Mouse (Mus musculus) ovary, postnatal 10 days (tissue): ENCODE data around the gene Tns3.

Experiments used
- DNase-seq: peaks from one replicate; pipeline ENCODE4 v3.0.0; 2022; ENCODE audit warnings: low spot score

Gene Tns3

GRCm38 (mm10) chr11:8473616-8474015 lies 190.7 kb downstream of the Tns3 start:
- no peak for DNase-seq

GRCm38 (mm10) chr11:8472439-8472838 lies 191.9 kb downstream of the Tns3 start:
- no peak for DNase-seq

GRCm38 (mm10) chr11:8471535-8471934 lies 192.8 kb downstream of the Tns3 start:
- no peak for DNase-seq

DNA sequence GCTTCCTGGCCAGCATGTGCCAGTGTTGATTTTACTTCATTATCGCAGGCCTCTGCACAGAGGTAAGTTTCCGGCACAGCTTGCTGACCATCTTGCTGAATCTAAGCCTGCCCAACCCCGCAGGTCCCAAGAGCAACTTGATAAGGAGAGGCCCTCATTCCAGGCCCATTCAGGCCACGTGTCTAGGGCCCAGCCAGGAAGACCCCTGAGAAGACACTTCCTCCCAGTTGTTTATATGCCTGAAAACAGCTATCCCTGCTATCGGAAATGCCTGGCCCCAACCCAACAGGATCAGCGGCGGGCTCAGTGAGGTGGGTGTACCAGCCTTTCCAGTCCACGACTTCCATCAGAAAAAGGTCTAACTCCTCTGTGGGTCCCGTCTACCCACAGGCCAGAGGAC lies 194.8 kb downstream of the Tns3 start:
- no peak for DNase-seq

DNA sequence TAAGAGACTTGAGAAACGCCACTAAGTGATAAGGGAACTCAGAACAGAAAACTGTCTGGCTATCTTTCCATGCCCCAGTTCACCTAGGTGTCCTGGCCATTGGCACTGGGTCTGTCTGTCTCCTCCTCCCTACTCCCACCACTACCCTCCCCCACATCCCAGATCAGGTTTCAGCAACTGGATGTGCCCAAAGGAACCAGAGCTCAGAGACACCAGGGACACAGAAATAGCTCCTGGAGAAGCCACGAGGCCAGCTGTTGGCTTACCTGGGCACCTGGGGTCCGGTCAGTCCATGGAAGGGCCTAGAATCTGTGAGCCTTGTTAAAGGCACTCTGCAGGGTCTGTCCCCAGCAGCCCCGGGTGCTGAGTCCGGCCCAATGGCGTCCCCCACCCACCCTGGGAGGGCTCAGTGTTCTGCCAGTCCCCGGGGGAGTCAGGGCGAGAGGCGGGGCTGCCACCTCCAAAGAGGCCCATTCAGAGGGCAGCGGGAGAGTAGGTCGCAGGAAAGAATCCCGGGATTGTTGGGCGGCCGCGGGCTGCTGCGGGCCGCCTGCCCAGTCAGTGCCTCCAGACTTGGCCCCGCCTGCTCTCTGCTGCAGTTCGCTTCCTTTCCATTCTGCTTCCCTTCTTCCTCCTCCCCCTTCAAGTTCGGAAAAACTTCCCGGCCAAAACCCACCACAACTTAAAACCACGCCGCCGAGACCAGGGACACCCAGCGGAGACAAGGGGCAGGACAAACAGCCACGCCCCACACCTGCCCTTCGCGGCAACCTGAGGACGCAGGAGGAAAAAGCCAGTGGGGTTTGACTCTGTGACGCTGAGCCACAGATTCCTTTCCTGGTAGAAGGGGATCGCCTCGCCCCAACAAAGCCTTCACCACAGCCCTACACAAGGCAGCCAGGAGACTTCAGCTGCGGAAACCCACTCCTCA lies 195.9 kb downstream of the Tns3 start:
- DNase-seq = peak; percentile 41

DNA sequence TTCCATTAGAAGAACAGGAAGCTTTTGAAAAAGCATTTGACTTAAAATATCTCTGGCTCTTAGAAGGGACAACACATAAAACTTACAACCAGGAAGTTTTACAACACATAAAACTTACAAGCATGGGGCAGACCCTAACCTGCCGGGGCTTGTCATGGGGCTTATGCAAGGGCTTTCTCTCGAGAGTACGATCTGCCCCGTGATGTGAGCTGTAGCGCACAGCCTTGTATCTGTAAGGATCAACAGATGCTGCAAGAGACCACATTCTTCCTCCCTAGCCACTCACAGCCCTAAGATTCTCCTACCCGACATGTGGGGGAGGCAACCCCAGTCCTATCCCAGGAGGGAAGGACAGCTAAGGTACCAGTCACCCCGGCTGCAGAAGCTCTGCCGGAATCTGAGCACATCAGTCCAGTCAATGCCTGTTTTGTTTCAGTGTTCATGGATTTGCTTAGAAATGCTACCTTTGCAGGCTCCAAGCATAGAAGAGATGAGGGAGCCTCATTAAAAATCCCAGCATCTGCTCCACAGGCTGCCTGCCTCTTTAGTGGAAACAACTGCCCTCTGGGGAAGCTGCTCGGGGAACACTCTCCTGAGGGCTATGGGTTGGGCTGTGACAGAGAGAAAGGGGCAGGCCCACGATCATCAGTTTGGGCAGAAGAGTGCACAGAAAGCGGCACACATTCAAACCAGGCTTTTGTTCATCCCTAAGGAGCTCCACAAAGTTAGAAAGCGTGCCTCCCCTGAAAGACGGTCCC lies 196.8 kb downstream of the Tns3 start:
- no peak for DNase-seq

GRCm38 (mm10) chr11:8463866-8464265 lies 200.5 kb downstream of the Tns3 start:
- DNase-seq = no peak

- no peak for DNase-seq
These were observed 201.4 kb downstream of the Tns3 start for GRCm38 (mm10) chr11:8462827-8463405.

- DNase-seq = no peak
These were observed 203.5 kb downstream of the Tns3 start for GRCm38 (mm10) chr11:8460835-8461234.

- no peak for DNase-seq
These were observed 206.4 kb downstream of the Tns3 start for GRCm38 (mm10) chr11:8457951-8458350.

GRCm38 (mm10) chr11:8456586-8457285 lies 207.6 kb downstream of the Tns3 start:
- DNase-seq = no peak

GRCm38 (mm10) chr11:8455650-8456049 lies 208.7 kb downstream of the Tns3 start:
- DNase-seq = no peak

- DNase-seq = no peak
These were observed 211.1 kb downstream of the Tns3 start for GRCm38 (mm10) chr11:8453252-8453651.

- DNase-seq = no peak
These were observed 212.6 kb downstream of the Tns3 start for GRCm38 (mm10) chr11:8451597-8452201.

GRCm38 (mm10) chr11:8450540-8450939 lies 213.8 kb downstream of the Tns3 start:
- DNase-seq = no peak

GRCm38 (mm10) chr11:8445915-8446356 lies 218.4 kb downstream of the Tns3 start:
- peak; percentile 36 for DNase-seq

DNA sequence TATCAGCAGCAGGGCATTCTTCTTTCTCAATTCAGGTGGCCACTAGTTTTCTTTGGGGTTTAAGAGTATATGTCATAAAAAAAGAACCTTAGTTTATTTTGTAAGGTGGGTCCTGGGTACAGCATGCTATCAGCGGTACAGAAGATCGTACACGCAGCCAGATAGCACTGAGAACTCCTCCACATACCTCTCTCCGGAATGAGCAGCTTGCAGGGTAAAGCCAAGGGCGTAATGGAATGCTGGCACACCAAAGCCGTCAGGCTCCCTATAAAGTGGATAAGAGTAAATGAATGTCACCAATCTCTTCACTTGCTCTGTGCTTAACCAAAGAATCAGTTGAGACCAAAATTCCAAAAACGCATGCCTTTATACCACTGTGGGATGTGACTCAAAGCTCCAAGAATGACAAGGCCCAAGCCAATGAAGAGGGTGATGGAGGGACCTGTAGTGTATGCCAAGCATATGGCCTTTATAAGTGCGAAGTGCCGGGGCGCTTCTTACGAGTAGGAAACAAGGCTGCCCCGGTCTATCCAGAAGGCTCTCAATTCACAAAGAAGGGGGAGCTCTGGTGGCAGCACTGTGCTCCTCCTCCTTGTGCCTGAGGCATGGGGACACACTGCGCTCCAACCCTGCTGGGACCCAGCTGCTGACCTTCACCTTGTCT lies 219.4 kb downstream of the Tns3 start:
- no peak for DNase-seq

DNA sequence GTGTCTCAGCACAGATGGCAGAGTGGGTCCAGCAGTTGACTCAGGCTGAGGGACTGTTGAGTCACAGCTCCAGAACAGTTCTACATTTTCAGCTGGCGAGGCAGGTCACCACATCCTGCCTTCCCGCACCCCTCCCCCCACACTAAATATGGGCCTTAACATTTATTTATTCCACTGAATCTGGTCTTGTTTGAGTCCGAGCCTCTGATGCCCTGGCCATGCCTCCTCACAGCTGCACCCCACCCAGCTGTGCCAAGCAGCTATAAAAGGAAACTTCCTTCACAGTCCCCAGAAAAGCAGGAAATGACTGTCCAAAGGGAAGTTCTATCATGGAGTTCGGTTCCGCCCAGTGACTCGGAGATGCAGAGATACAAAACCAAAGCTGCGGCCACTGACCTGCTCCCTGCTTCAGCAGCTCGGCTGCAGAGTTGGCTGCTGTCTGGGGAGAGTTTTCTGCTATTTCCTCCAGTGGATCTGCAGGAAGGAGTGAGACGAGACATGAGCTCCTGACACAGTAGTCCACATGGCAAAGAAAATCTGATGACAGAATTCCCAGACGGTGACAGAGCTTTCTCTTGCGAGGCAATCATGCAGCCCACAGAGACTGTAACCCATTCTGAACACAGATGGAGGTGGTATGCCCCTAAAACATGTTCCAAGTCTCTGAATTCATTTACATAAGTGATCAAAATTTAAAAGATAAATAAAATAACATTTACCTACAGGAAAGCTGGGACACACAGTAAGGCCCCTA lies 220.6 kb downstream of the Tns3 start:
- no peak for DNase-seq

DNA sequence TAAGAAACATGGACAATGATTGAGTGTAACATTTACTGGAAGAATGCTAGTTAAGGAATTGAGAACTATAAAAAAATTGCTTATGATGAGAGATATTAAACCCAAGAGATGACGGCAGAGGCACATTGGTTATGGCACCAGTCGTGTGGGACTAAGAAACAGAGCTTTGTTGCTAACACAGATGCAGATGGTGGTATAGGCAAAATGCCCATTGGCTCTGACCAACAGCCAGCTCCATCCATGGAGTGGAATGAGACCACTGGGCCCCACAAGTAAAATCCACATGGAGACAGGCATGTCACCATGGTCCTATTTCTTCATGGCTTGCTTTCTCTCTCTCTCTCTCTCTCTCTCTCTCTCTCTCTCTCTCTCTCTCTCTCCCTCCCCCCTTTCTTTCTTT lies 223.6 kb downstream of the Tns3 start:
- no peak for DNase-seq

GRCm38 (mm10) chr11:8440221-8440620 lies 224.1 kb downstream of the Tns3 start:
- DNase-seq = no peak
